Mouse (Mus musculus): ENCODE data around the gene Acsl6.

GRCm38 (mm10) chr11:54410612-54411011 lies 107.0 kb downstream of the Acsl6 start:
- TF ChIP-seq CTCF (IDR thresholded peaks at IDR 0.05; ENCODE audit: control insufficient read depth, insufficient read depth, insufficient read length) (no peak), CEBPB (IDR thresholded peaks at IDR 0.05; ENCODE audit: low read depth) (no peak), MAX (IDR thresholded peaks at IDR 0.05) (no peak), USF1 (IDR thresholded peaks at IDR 0.05; ENCODE audit: low read depth) (no peak), MYOD1 (IDR thresholded peaks at IDR 0.05; ENCODE audit: control insufficient read depth, insufficient read length, low read depth) (no peak), FOSL1 (IDR thresholded peaks at IDR 0.05; ENCODE audit: insufficient read depth, low read length, poor library complexity, severe bottlenecking) (no peak)
